Mouse (Mus musculus): ENCODE measurements at regions not wholly inside any gene's neighbourhood (a gene's known extent, or its start where the extent isn't known, plus 50 kb on each side); places are given as distances from the start of the nearest gene placed in this dataset.

GRCm38 (mm10) chr19:27694478-27694877 lies 264.9 kb upstream of the Pum3 start:
- H3K27me3 ChIP-seq: no peaks in the 10 kb centered on the region
- no peaks in the 10 kb centered on the region for H3K4me1 ChIP-seq (replicated peaks)
- H3K9me3 ChIP-seq: no peaks in the 10 kb centered on the region
- H3K36me3 ChIP-seq: no peaks in the 10 kb centered on the region
- no peak overlapping the region for H3K4me2 ChIP-seq
- 84% methylated on average over 4 of the region's 4 CpGs for WGBS
- no peak overlapping the region for H3K27ac ChIP-seq
- ATAC-seq (ENCODE audit: insufficient number of reproducible peaks, insufficient read depth, low FRiP score, low TSS enrichment, low read depth): no peak
- no peak overlapping the region for H3K9ac ChIP-seq (replicated peaks)
- no peak overlapping the region for H3K4me3 ChIP-seq (replicated peaks)

DNA sequence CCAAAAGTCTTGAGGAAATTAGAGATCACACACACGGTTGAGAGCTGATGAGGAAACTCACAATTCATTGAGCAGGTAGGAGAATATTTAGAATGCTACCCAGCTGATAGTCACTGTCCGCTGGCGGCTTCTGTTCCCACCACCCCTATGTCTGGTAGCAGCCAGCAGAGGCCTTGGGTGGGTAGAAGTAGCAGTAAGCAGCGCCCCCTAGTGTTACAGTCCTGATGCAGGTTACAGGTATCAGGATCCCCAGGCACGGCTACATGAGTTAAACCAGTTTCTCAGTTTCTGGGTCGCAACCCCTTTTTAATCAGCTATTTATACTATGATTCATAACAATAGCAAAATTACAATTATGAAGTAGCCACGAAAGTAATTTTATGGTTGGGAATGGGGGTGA lies 264.1 kb upstream of the Pum3 start:
- H3K27ac ChIP-seq: no peak overlapping the region
- no peaks in the 10 kb centered on the region for H3K36me3 ChIP-seq
- H3K27me3 ChIP-seq: no peaks in the 10 kb centered on the region
- no peak overlapping the region for H3K4me2 ChIP-seq
- no peaks in the 10 kb centered on the region for H3K4me1 ChIP-seq (replicated peaks)
- H3K9ac ChIP-seq (replicated peaks): no peak overlapping the region
- no peak for ATAC-seq (ENCODE audit: insufficient number of reproducible peaks, insufficient read depth, low FRiP score, low TSS enrichment, low read depth)
- WGBS: 71% methylated on average over 7 of the region's 7 CpGs
- H3K4me3 ChIP-seq (replicated peaks): no peak overlapping the region
- no peaks in the 10 kb centered on the region for H3K9me3 ChIP-seq

DNA sequence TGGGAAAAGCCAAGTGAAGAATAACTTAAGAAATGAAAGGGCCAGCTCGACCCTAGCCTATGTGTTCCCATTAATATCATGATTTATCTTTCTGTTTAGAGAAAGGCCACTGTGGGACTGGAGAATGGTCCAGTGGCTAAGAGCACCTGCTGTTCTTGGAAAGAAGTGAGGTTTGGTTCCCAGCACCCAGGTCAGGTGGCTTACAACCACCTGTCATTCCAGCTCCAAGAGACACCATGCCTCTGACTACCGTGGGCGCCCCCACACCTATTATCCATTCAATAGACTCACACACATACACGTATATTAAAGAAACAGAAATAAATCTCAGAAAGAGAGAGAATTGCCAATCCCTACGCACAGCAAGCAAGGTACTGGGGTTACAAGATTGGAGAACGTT lies 263.3 kb upstream of the Pum3 start:
- Histone ChIP-seq H3K27ac (no peak overlapping the region), H3K4me3 (replicated peaks) (no peak overlapping the region), H3K4me2 (no peak overlapping the region), H3K9me3 (no peaks in the 10 kb centered on the region), H3K9ac (replicated peaks) (no peak overlapping the region), H3K27me3 (no peaks in the 10 kb centered on the region), H3K4me1 (replicated peaks) (no peaks in the 10 kb centered on the region), H3K36me3 (no peaks in the 10 kb centered on the region)
- ATAC-seq (ENCODE audit: insufficient number of reproducible peaks, insufficient read depth, low FRiP score, low TSS enrichment, low read depth): no peak
- WGBS: 96% methylated on average over 6 of the region's 6 CpGs

DNA sequence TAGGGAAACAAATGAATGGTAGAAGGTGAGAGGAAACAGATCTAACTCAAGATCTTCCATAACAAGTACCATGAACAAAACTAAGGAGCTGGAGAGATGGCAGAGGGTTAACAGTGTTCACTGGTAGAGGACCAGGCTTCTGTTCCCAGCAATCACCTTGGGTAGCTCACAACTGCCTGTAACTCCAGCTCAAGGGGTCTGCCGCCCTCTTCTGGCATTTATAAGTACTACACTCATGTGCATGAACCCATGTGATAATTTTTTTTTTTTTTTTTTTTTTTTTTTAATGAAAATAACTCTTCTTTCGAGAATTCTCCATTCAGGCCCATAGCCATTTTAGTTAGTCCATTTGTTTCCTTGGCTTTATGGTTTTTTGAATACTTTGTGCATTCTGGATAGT lies 253.8 kb upstream of the Pum3 start:
- no peaks in the 10 kb centered on the region for H3K4me1 ChIP-seq (replicated peaks)
- H3K27ac ChIP-seq: no peak overlapping the region
- H3K9ac ChIP-seq (replicated peaks): no peak overlapping the region
- no peaks in the 10 kb centered on the region for H3K36me3 ChIP-seq
- H3K27me3 ChIP-seq: no peaks in the 10 kb centered on the region
- 48% methylated on average over 2 of the region's 2 CpGs for WGBS
- H3K9me3 ChIP-seq: no peaks in the 10 kb centered on the region
- H3K4me2 ChIP-seq: no peak overlapping the region
- H3K4me3 ChIP-seq (replicated peaks): no peak overlapping the region
- no peak for ATAC-seq (ENCODE audit: insufficient number of reproducible peaks, insufficient read depth, low FRiP score, low TSS enrichment, low read depth)

DNA sequence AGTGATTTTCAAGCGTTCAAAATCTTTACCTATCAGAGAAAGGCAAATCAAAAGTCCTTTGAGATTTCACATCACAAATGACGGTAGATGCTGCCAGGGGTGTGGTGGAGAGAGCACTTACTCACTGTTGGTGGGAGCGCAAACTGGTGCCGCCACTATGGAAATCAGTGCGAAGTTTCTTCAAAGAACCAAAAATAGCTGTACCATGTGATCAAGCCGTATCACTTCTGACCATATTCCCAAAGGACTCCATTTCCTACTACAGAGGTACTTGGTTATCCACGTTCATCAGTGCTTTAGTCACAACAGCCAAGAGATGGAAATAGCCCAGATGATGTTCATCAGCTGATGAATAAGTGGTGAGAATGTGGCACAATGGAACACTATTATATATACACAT lies 249.8 kb upstream of the Pum3 start:
- Histone ChIP-seq H3K27me3 (no peaks in the 10 kb centered on the region), H3K27ac (no peak overlapping the region), H3K4me3 (replicated peaks) (no peak overlapping the region), H3K36me3 (no peaks in the 10 kb centered on the region), H3K9me3 (no peaks in the 10 kb centered on the region), H3K4me1 (replicated peaks) (no peaks in the 10 kb centered on the region), H3K9ac (replicated peaks) (no peak overlapping the region), H3K4me2 (no peak overlapping the region)
- 85% methylated on average over 7 of the region's 7 CpGs for WGBS
- ATAC-seq (ENCODE audit: insufficient number of reproducible peaks, insufficient read depth, low FRiP score, low TSS enrichment, low read depth): no peak

GRCm38 (mm10) chr19:27672679-27673190 lies 243.1 kb upstream of the Pum3 start:
- Histone ChIP-seq H3K9ac (replicated peaks) (no peak overlapping the region), H3K4me1 (replicated peaks) (no peaks in the 10 kb centered on the region), H3K9me3 (no peaks in the 10 kb centered on the region), H3K4me2 (no peak overlapping the region), H3K27me3 (no peaks in the 10 kb centered on the region), H3K27ac (no peak overlapping the region), H3K4me3 (replicated peaks) (no peak overlapping the region), H3K36me3 (no peaks in the 10 kb centered on the region)
- 88% methylated on average over 2 of the region's 2 CpGs for WGBS
- ATAC-seq (ENCODE audit: insufficient number of reproducible peaks, insufficient read depth, low FRiP score, low TSS enrichment, low read depth): no peak

DNA sequence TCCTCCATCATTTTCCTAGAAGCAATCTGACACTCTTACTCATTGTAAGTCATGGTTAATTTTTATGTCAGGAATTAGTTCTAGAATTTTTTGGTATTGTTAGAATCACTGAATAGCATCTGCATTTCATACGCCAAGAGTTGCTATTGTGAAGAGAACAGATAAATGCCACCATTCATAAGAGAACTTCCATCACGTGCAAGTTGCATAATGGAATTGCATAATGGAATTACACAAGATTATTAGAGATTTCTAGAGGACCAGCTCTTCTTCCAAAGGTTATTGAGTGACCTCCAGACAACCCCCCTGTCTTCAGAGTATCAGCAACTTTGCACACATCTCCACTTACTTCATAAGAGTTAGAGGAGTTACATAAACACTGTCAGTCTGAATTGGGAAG lies 233.7 kb upstream of the Pum3 start:
- WGBS: 83% methylated on average over 2 of the region's 2 CpGs

GRCm38 (mm10) chr19:27641001-27641400 lies 211.4 kb upstream of the Pum3 start:
- no peak overlapping the region for H3K27ac ChIP-seq
- no peak for ATAC-seq (ENCODE audit: insufficient number of reproducible peaks, insufficient read depth, low FRiP score, low TSS enrichment, low read depth)
- H3K36me3 ChIP-seq: no peaks in the 10 kb centered on the region
- H3K9ac ChIP-seq (replicated peaks): no peak overlapping the region
- no peaks in the 10 kb centered on the region for H3K9me3 ChIP-seq
- H3K4me1 ChIP-seq (replicated peaks): no peaks in the 10 kb centered on the region
- no peak overlapping the region for H3K4me2 ChIP-seq
- H3K4me3 ChIP-seq (replicated peaks): no peak overlapping the region
- no peaks in the 10 kb centered on the region for H3K27me3 ChIP-seq
- 51% methylated on average over 3 of the region's 3 CpGs for WGBS

More for the DNA sequence above, 233.7 kb upstream of the Pum3 start:
- H3K9me3 ChIP-seq: no peaks in the 10 kb centered on the region
- H3K9ac ChIP-seq (replicated peaks): no peak overlapping the region
- H3K36me3 ChIP-seq: no peaks in the 10 kb centered on the region
- H3K4me1 ChIP-seq (replicated peaks): no peaks in the 10 kb centered on the region
- no peak overlapping the region for H3K27ac ChIP-seq
- no peak overlapping the region for H3K4me3 ChIP-seq (replicated peaks)
- H3K4me2 ChIP-seq: no peak overlapping the region
- H3K27me3 ChIP-seq: no peaks in the 10 kb centered on the region
- no peak for ATAC-seq (ENCODE audit: insufficient number of reproducible peaks, insufficient read depth, low FRiP score, low TSS enrichment, low read depth)

GRCm38 (mm10) chr19:27633105-27633504 lies 203.5 kb upstream of the Pum3 start:
- Histone ChIP-seq H3K9ac (replicated peaks) (no peak overlapping the region), H3K27ac (no peak overlapping the region), H3K4me3 (replicated peaks) (no peak overlapping the region), H3K27me3 (no peaks in the 10 kb centered on the region), H3K36me3 (no peaks in the 10 kb centered on the region), H3K9me3 (no peaks in the 10 kb centered on the region), H3K4me1 (replicated peaks) (no peaks in the 10 kb centered on the region), H3K4me2 (no peak overlapping the region)
- ATAC-seq (ENCODE audit: insufficient number of reproducible peaks, insufficient read depth, low FRiP score, low TSS enrichment, low read depth): no peak
- 75% methylated on average over 6 of the region's 6 CpGs for WGBS

- Histone ChIP-seq H3K27ac (no peak overlapping the region), H3K4me1 (replicated peaks) (no peaks in the 10 kb centered on the region), H3K4me2 (no peak overlapping the region), H3K36me3 (no peaks in the 10 kb centered on the region), H3K27me3 (no peaks in the 10 kb centered on the region), H3K9me3 (no peaks in the 10 kb centered on the region), H3K4me3 (replicated peaks) (no peak overlapping the region), H3K9ac (replicated peaks) (no peak overlapping the region)
- WGBS: 87% methylated on average over 1 of the region's 1 CpGs
- no peak for ATAC-seq (ENCODE audit: insufficient number of reproducible peaks, insufficient read depth, low FRiP score, low TSS enrichment, low read depth)
Observed at GRCm38 (mm10) chr19:27627626-27628025, 198.0 kb upstream of the Pum3 start.

GRCm38 (mm10) chr19:27617522-27617921 lies 187.9 kb upstream of the Pum3 start:
- no peaks in the 10 kb centered on the region for H3K36me3 ChIP-seq
- no peaks in the 10 kb centered on the region for H3K27me3 ChIP-seq
- WGBS: 72% methylated on average over 5 of the region's 5 CpGs
- no peaks in the 10 kb centered on the region for H3K9me3 ChIP-seq
- no peaks in the 10 kb centered on the region for H3K4me1 ChIP-seq (replicated peaks)
- H3K9ac ChIP-seq (replicated peaks): no peak overlapping the region
- no peak overlapping the region for H3K4me2 ChIP-seq
- no peak overlapping the region for H3K4me3 ChIP-seq (replicated peaks)
- H3K27ac ChIP-seq: no peak overlapping the region
- ATAC-seq (ENCODE audit: insufficient number of reproducible peaks, insufficient read depth, low FRiP score, low TSS enrichment, low read depth): no peak

DNA sequence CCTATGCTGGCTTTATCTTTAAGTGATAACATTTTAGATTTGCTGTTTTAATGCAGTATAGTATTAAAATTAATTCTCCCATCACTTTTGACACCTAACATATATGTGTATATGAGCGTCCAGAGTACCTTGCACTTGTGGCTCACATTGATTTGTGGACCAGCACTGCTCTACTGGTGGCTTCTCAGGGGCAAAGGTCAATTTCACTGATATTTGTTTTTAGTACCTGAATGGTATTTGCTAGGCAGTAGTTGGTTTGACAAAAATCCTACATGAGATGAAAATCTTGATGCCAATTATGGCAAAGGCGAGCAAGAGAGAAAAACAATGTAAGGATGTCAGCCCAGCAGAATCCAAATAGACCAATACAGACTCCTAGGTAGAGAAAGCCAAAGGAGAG lies 177.3 kb upstream of the Pum3 start:
- H3K27me3 ChIP-seq: no peaks in the 10 kb centered on the region
- H3K4me1 ChIP-seq (replicated peaks): no peaks in the 10 kb centered on the region
- H3K4me2 ChIP-seq: no peak overlapping the region
- no peak overlapping the region for H3K27ac ChIP-seq
- no peaks in the 10 kb centered on the region for H3K36me3 ChIP-seq
- no peaks in the 10 kb centered on the region for H3K9me3 ChIP-seq
- no peak for ATAC-seq (ENCODE audit: insufficient number of reproducible peaks, insufficient read depth, low FRiP score, low TSS enrichment, low read depth)
- 86% methylated on average over 2 of the region's 2 CpGs for WGBS
- no peak overlapping the region for H3K9ac ChIP-seq (replicated peaks)
- no peak overlapping the region for H3K4me3 ChIP-seq (replicated peaks)

Measured in limb, embryonic 12.5 days (tissue).